Mouse (Mus musculus): ENCODE results near the gene Aqp5. TPM values are rescaled to one million over a fixed set of nuclear protein-coding genes. Genes with fewer than 3 reads are reported as not detected.

The Aqp5 gene
- total RNA-seq, 2 experiments from 2014 or later: 0.32 to 0.62 TPM

- DNase-seq (ENCODE audit: low spot score in 2 of 2): no peak
These were observed 44.1 kb downstream of the Aqp5 start for GRCm38 (mm10) chr15:99634702-99635101.

- no peak for DNase-seq (ENCODE audit: low spot score in 2 of 2)
These were observed 47.0 kb downstream of the Aqp5 start for GRCm38 (mm10) chr15:99637405-99638123.

GRCm38 (mm10) chr15:99638124-99638485 is 47.5 kb downstream of the Aqp5 start:
- DNase-seq (ENCODE audit: low spot score in 2 of 2): no peak

- no peak for DNase-seq (ENCODE audit: low spot score in 2 of 2)
These were observed 52.0 kb downstream of the Aqp5 start for GRCm38 (mm10) chr15:99642622-99643021.

- no peak for DNase-seq (ENCODE audit: low spot score in 2 of 2)
These were observed 53.2 kb downstream of the Aqp5 start for GRCm38 (mm10) chr15:99643832-99644231.

Other genes with a start within 250 kb of the Aqp5 start
- gene Fmnl3, start 220.3 kb upstream of the Aqp5 start, total RNA-seq (2021): 10 to 100 TPM; 13.8 to 18.0 TPM
- gene Tmbim6, start 197.9 kb upstream of the Aqp5 start, total RNA-seq (2021): 100 to 1,000 TPM; 356 to 357 TPM
- gene Nckap5l, start 133.0 kb upstream of the Aqp5 start, total RNA-seq (2021): 10 to 100 TPM; 32.5 to 38.1 TPM
- gene Bcdin3d, start 116.1 kb upstream of the Aqp5 start, total RNA-seq (2021): 1 to 10 TPM; 5.1 to 5.5 TPM
- gene Faim2, start 62.6 kb upstream of the Aqp5 start, total RNA-seq (2021): 100 to 1,000 TPM in 1 of 2 experiments, 10 to 100 TPM in 1; 98.1 to 101 TPM
- gene Aqp2, start 11.7 kb upstream of the Aqp5 start, total RNA-seq (2021): not detected
- not detected for gene Aqp6, start 10.6 kb downstream of the Aqp5 start, total RNA-seq (2021)
- gene Racgap1, start 60.9 kb downstream of the Aqp5 start, total RNA-seq (2021): 10 to 100 TPM; 13.6 TPM
- gene Asic1, start 79.6 kb downstream of the Aqp5 start, total RNA-seq (2021): 10 to 100 TPM; 50.7 to 54.6 TPM
- gene Smarcd1, start 111.3 kb downstream of the Aqp5 start, total RNA-seq (2021): 10 to 100 TPM; 89.4 to 94.3 TPM
- 1 to 10 TPM; 1.5 to 2.2 TPM for gene Gm17349, start 114.7 kb downstream of the Aqp5 start, total RNA-seq (2021)
- 10 to 100 TPM; 35.3 to 39.3 TPM for gene Gpd1, start 126.7 kb downstream of the Aqp5 start, total RNA-seq (2021)
- 100 to 1,000 TPM in 1 of 2 experiments, 10 to 100 TPM in 1; 97.4 to 107 TPM for gene Cox14, start 134.8 kb downstream of the Aqp5 start, total RNA-seq (2021)
- gene Cers5, start 182.1 kb downstream of the Aqp5 start, total RNA-seq (2021): 10 to 100 TPM; 39.0 to 44.3 TPM